Mouse (Mus musculus): ENCODE measurements at regions not wholly inside any gene's neighbourhood (a gene's known extent, or its start where the extent isn't known, plus 50 kb on each side); places are given as distances from the start of the nearest gene placed in this dataset.

GRCm38 (mm10) chr4:124143630-124144029 lies 225.8 kb upstream of the 4930535I16Rik start:
- Histone ChIP-seq H3K9ac (ENCODE audit: low read depth, low read length) (no peak overlapping the region), H3K36me3 (ENCODE audit: control insufficient read depth, insufficient read depth) (no peaks in the 10 kb centered on the region), H3K9me3 (ENCODE audit: control insufficient read depth) (no peaks in the 10 kb centered on the region), H3K27me3 (replicated peaks; ENCODE audit: control insufficient read depth, insufficient read depth, low read length) (no peaks in the 10 kb centered on the region; the same call in 1 of the 2 replicates), H3K4me1 (replicated peaks; ENCODE audit: control insufficient read depth, insufficient read depth, low read length) (no peaks in the 10 kb centered on the region), H3K27ac (ENCODE audit: low read depth, low read length) (no peak overlapping the region), H3K4me2 (replicated peaks; ENCODE audit: low read depth) (no peak overlapping the region), H3K4me3 (ENCODE audit: low read depth, low read length) (no peak overlapping the region)
- ATAC-seq = no peak
- TF ChIP-seq CTCF (IDR thresholded peaks at IDR 0.05; ENCODE audit: low read depth) = no peak
- WGBS = 62% methylated on average over 5 of the region's 5 CpGs

GRCm38 (mm10) chr4:124143226-124143625 lies 225.4 kb upstream of the 4930535I16Rik start:
- no peak for ATAC-seq

GRCm38 (mm10) chr4:124142083-124142482 lies 224.3 kb upstream of the 4930535I16Rik start:
- Histone ChIP-seq H3K9me3 (ENCODE audit: control insufficient read depth) (no peaks in the 10 kb centered on the region), H3K4me1 (replicated peaks; ENCODE audit: control insufficient read depth, insufficient read depth, low read length) (no peaks in the 10 kb centered on the region), H3K27me3 (replicated peaks; ENCODE audit: control insufficient read depth, insufficient read depth, low read length) (no peaks in the 10 kb centered on the region; the same call in 1 of the 2 replicates), H3K4me3 (ENCODE audit: low read depth, low read length) (no peak overlapping the region), H3K27ac (ENCODE audit: low read depth, low read length) (no peak overlapping the region), H3K9ac (ENCODE audit: low read depth, low read length) (no peak overlapping the region), H3K4me2 (replicated peaks; ENCODE audit: low read depth) (no peak overlapping the region), H3K36me3 (ENCODE audit: control insufficient read depth, insufficient read depth) (no peaks in the 10 kb centered on the region)
- TF ChIP-seq CTCF (IDR thresholded peaks at IDR 0.05; ENCODE audit: low read depth) = peak; percentile 95
- 7% methylated on average over 5 of the region's 5 CpGs for WGBS
- ATAC-seq = no peak

More at GRCm38 (mm10) chr4:124143226-124143625, 225.4 kb upstream of the 4930535I16Rik start:
- no peak overlapping the region for H3K4me2 ChIP-seq (replicated peaks; ENCODE audit: low read depth)
- no peaks in the 10 kb centered on the region for H3K4me1 ChIP-seq (replicated peaks; ENCODE audit: control insufficient read depth, insufficient read depth, low read length)
- no peak overlapping the region for H3K4me3 ChIP-seq (ENCODE audit: low read depth, low read length)
- no peak overlapping the region for H3K27ac ChIP-seq (ENCODE audit: low read depth, low read length)
- WGBS = 56% methylated on average over 7 of the region's 7 CpGs
- no peak for TF ChIP-seq CTCF (IDR thresholded peaks at IDR 0.05; ENCODE audit: low read depth)
- H3K9me3 ChIP-seq (ENCODE audit: control insufficient read depth) = no peaks in the 10 kb centered on the region
- no peak overlapping the region for H3K9ac ChIP-seq (ENCODE audit: low read depth, low read length)
- H3K36me3 ChIP-seq (ENCODE audit: control insufficient read depth, insufficient read depth) = no peaks in the 10 kb centered on the region
- no peaks in the 10 kb centered on the region; the same call in 1 of the 2 replicates for H3K27me3 ChIP-seq (replicated peaks; ENCODE audit: control insufficient read depth, insufficient read depth, low read length)

- H3K4me1 ChIP-seq (replicated peaks; ENCODE audit: control insufficient read depth, insufficient read depth, low read length) = no peaks in the 10 kb centered on the region
- TF ChIP-seq CTCF (IDR thresholded peaks at IDR 0.05; ENCODE audit: low read depth) = no peak
- H3K9me3 ChIP-seq (ENCODE audit: control insufficient read depth) = no peaks in the 10 kb centered on the region
- H3K4me3 ChIP-seq (ENCODE audit: low read depth, low read length) = no peak overlapping the region
- 57% methylated on average over 6 of the region's 6 CpGs for WGBS
- H3K27ac ChIP-seq (ENCODE audit: low read depth, low read length) = no peak overlapping the region
- H3K36me3 ChIP-seq (ENCODE audit: control insufficient read depth, insufficient read depth) = no peaks in the 10 kb centered on the region
- no peaks in the 10 kb centered on the region for H3K27me3 ChIP-seq (replicated peaks; ENCODE audit: control insufficient read depth, insufficient read depth, low read length)
- no peak overlapping the region for H3K4me2 ChIP-seq (replicated peaks; ENCODE audit: low read depth)
- no peak overlapping the region for H3K9ac ChIP-seq (ENCODE audit: low read depth, low read length)
- no peak for ATAC-seq
These were observed 217.3 kb upstream of the 4930535I16Rik start for GRCm38 (mm10) chr4:124135165-124135470.

DNA sequence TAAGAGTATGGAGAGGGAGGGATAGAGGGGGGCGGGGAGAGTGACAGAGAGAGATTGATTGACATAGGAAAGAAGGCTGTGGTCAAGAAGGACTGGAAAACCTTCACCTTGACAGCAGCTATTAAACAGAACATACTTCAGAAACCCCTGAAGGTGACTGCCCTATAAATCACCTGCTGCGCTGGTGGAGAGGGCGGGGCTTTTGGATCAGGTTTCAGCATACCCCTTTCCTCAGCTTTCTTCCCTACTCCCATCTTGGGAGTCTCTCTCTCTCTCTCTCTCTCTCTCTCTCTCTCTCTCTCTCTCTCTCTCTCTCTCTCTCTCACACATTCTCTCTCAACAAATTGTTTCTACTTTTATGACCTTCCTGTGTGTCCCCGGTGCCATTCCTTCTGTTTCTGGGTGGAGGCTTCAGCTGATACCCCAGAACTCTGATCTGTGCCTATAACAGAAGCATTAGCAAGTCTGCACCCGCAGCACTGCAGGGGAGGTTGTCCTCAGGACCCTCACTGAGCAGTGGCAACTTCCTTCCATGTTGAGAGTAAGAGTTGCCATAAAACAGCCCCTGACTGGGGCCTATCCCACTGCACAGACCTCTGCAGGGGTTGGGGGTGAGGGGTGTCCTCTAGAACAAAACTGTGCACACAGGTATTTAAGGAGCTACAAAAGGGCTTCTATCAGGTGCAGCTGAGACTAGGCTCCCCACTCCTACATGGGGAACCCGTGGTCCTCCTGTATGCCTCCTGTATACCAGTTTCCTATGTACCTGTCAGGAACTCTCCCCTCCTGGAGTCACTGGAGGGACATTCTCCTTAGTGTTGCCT lies 216.7 kb upstream of the 4930535I16Rik start:
- Histone ChIP-seq H3K9ac (ENCODE audit: low read depth, low read length) (no peak overlapping the region), H3K4me3 (ENCODE audit: low read depth, low read length) (no peak overlapping the region), H3K9me3 (ENCODE audit: control insufficient read depth) (no peaks in the 10 kb centered on the region), H3K27ac (ENCODE audit: low read depth, low read length) (no peak overlapping the region), H3K27me3 (replicated peaks; ENCODE audit: control insufficient read depth, insufficient read depth, low read length) (no peaks in the 10 kb centered on the region), H3K4me2 (replicated peaks; ENCODE audit: low read depth) (no peak overlapping the region), H3K4me1 (replicated peaks; ENCODE audit: control insufficient read depth, insufficient read depth, low read length) (no peaks in the 10 kb centered on the region), H3K36me3 (ENCODE audit: control insufficient read depth, insufficient read depth) (no peaks in the 10 kb centered on the region)
- no peak for TF ChIP-seq CTCF (IDR thresholded peaks at IDR 0.05; ENCODE audit: low read depth)
- 11% methylated on average over 6 of the region's 6 CpGs for WGBS
- ATAC-seq = no peak

GRCm38 (mm10) chr4:124130946-124131345 lies 213.1 kb upstream of the 4930535I16Rik start:
- Histone ChIP-seq H3K4me3 (ENCODE audit: low read depth, low read length) (no peak overlapping the region), H3K27me3 (replicated peaks; ENCODE audit: control insufficient read depth, insufficient read depth, low read length) (no peaks in the 10 kb centered on the region), H3K9me3 (ENCODE audit: control insufficient read depth) (no peaks in the 10 kb centered on the region), H3K4me1 (replicated peaks; ENCODE audit: control insufficient read depth, insufficient read depth, low read length) (no peaks in the 10 kb centered on the region), H3K27ac (ENCODE audit: low read depth, low read length) (no peak overlapping the region), H3K9ac (ENCODE audit: low read depth, low read length) (no peak overlapping the region), H3K36me3 (ENCODE audit: control insufficient read depth, insufficient read depth) (no peaks in the 10 kb centered on the region), H3K4me2 (replicated peaks; ENCODE audit: low read depth) (no peak overlapping the region)
- 62% methylated on average over 5 of the region's 5 CpGs for WGBS
- no peak for ATAC-seq
- peak; percentile 54 for TF ChIP-seq CTCF (IDR thresholded peaks at IDR 0.05; ENCODE audit: low read depth)

All from intestine, postnatal 0 days (tissue).